Mouse (Mus musculus) embryonic facial prominence, embryonic 13.5 days (tissue): ENCODE results near the gene Mccc2. TPM values are rescaled to one million over a fixed set of nuclear protein-coding genes. Genes with fewer than 3 reads are reported as not detected.

Experiments used
- ATAC-seq: fragments of 200-750 bp; cut with Nextera tagmentation; 2 replicates; pipeline ENCODE4 v1.8.0; 2017; ENCODE audit warnings: low read depth; ENCODE audit not compliant: insufficient number of reproducible peaks, insufficient read depth, low FRiP score, low TSS enrichment
- H3K27ac ChIP-seq: fragments of 300-500 bp; sonication (generic); 2 replicates; pipeline ENCODE4 v1.5.1; 2015; ENCODE audit warnings: moderate library complexity, mild to moderate bottlenecking, inconsistent platforms
- H3K27me3 ChIP-seq: fragments of 300-500 bp; sonication (generic); 2 replicates; pipeline ENCODE4 v1.6.1; 2015; ENCODE audit warnings: mild to moderate bottlenecking, inconsistent platforms
- H3K36me3 ChIP-seq: fragments of 300-500 bp; sonication (generic); 2 replicates; pipeline ENCODE4 v1.6.1; 2015; ENCODE audit warnings: mild to moderate bottlenecking, inconsistent platforms
- H3K4me1 ChIP-seq: fragments of 300-500 bp; sonication (generic); 2 replicates; pipeline ENCODE4 v1.6.1; 2015; ENCODE audit warnings: inconsistent platforms
- H3K4me2 ChIP-seq: fragments of 300-500 bp; sonication (generic); 2 replicates; pipeline ENCODE4 v1.6.1; 2015; ENCODE audit warnings: moderate library complexity, mild to moderate bottlenecking, inconsistent platforms
- H3K4me3 ChIP-seq: fragments of 300-500 bp; sonication (generic); 2 replicates; pipeline ENCODE4 v1.5.1; 2015; ENCODE audit warnings: mild to moderate bottlenecking, inconsistent platforms
- H3K9ac ChIP-seq: fragments of 300-500 bp; sonication (generic); 2 replicates; pipeline ENCODE4 v1.6.1; 2015; ENCODE audit warnings: mild to moderate bottlenecking, inconsistent platforms
- H3K9me3 ChIP-seq: fragments of 300-500 bp; sonication (generic); 2 replicates; pipeline ENCODE4 v1.6.1; 2016; ENCODE audit warnings: inconsistent platforms
- WGBS: fragments of 180-500 bp; shearing (Covaris S2); methylation state at CpG from one replicate; pipeline ENCODE4 v1.1.7; 2015; ENCODE audit warnings: mixed read lengths; 5-methylcytosine and 5-hydroxymethylcytosine counted together
- polyA plus RNA-seq: library from polyadenylated mRNA; unstranded; fragments of >200 nt; fragmentation: Nextera tagmentation; extraction: Ambion mirVana; gene quantifications from 2 replicates; pipeline ENCODE4 v1.2.1, GENCODE M21; 2015

Mccc2 gene
- polyA plus RNA-seq, 1 experiment from 2014 or later, result 50.6 TPM

DNA sequence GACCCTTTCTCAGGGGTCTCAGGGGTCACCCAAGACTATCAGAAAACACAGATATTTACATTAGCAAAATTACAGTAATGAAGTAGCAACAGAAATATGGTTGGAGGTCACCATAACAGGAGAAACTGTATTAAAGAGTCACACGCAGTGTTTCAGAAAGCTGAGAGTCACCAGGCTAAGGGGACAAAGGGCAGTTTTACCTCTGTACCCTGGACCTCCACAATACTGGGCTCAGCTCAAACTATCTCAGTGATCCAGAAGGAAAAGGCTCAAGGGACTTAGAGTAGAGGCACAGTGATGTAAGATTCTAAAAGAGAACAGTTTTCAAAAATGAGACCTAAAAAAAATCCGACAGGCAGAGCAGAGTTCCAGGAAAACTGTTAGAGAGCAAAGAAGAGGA is 36.0 kb downstream of the Mccc2 start:
- 69% methylated on average over 2 of the region's 2 CpGs for WGBS
- peaks cover 48% of the 10 kb centered on the region for H3K36me3 ChIP-seq
- no peak overlapping the region for H3K4me2 ChIP-seq
- no peak overlapping the region for H3K27ac ChIP-seq
- H3K9me3 ChIP-seq, result no peaks in the 10 kb centered on the region
- H3K9ac ChIP-seq, result no peak overlapping the region
- H3K4me3 ChIP-seq, result no peak overlapping the region
- no peak for ATAC-seq
- no peaks in the 10 kb centered on the region for H3K27me3 ChIP-seq
- no peaks in the 10 kb centered on the region for H3K4me1 ChIP-seq

DNA sequence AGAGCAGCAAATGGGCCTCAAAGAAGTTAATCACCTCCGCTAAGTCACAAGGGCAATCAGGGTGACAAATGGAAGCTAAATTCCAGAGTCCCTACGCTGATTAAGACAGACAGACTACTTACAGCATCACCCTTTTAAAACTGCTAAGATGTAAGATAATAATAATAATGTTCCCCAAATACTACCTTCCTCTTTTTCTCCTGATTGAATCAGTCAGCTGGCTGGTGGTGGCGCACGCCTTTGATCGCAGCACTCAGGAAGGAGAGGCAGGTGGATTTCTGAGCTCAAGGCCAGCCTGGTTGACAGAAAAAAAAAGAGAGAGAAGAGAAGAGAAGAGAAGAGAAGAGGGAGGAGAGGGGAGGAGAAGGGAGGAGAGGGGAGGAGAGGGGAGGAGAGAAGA is 45.4 kb downstream of the Mccc2 start:
- Histone ChIP-seq H3K9ac (no peak overlapping the region), H3K27me3 (no peaks in the 10 kb centered on the region), H3K4me1 (no peaks in the 10 kb centered on the region), H3K4me2 (no peak overlapping the region), H3K4me3 (no peak overlapping the region), H3K27ac (no peak overlapping the region), H3K9me3 (no peaks in the 10 kb centered on the region), H3K36me3 (peaks cover 53% of the 10 kb centered on the region)
- no peak for ATAC-seq
- WGBS, result 92% methylated on average over 2 of the region's 5 CpGs

DNA sequence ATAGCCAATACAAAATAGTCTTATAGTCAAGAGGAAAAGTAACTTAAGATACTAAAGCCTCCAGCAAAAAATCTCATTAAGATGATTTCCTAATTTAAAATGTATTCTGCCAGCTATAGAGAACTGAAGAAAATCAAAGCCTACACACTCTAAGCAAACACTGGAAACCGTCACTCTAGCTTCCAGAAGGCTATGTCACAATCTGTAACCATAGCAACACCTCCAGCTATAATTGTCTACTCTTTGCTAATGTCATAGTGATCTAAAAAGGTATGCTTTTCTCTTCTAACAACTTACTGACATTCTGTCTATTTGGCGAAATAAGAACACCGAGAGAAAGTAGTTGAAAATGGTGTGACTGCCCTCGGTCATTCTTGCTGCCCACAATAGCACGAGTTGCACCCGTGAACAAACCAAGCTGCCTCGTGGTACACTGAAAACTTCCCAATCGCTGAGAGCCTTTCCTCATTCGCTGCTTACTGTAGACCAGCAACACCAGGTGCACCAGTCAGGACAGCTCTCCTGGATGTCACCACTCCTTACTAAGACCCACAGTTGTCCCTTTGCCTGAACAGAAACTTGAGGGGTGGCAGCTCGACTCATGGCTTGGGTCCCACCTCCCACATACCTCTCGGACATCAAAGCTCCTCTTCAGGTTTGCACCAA is 48.3 kb downstream of the Mccc2 start:
- no peaks in the 10 kb centered on the region for H3K9me3 ChIP-seq
- no peak for ATAC-seq
- H3K27ac ChIP-seq, result no peak overlapping the region
- no peak overlapping the region for H3K9ac ChIP-seq
- H3K27me3 ChIP-seq, result no peaks in the 10 kb centered on the region
- H3K36me3 ChIP-seq, result peaks cover 51% of the 10 kb centered on the region
- H3K4me1 ChIP-seq, result no peaks in the 10 kb centered on the region; the same call in 1 of the 2 replicates
- H3K4me3 ChIP-seq, result no peak overlapping the region
- 90% methylated on average over 11 of the region's 11 CpGs for WGBS
- no peak overlapping the region for H3K4me2 ChIP-seq

GRCm38 (mm10) chr13:99963814-99964213 is 51.6 kb downstream of the Mccc2 start:
- 75% methylated on average over 6 of the region's 6 CpGs for WGBS
- Histone ChIP-seq H3K4me3 (no peak overlapping the region), H3K27ac (no peak overlapping the region), H3K9ac (no peak overlapping the region), H3K27me3 (no peaks in the 10 kb centered on the region), H3K4me1 (no peaks in the 10 kb centered on the region; the same call in 1 of the 2 replicates), H3K36me3 (peaks cover 35% of the 10 kb centered on the region), H3K4me2 (no peak overlapping the region), H3K9me3 (no peaks in the 10 kb centered on the region)
- no peak for ATAC-seq

- no peak for ATAC-seq
- no peak overlapping the region for H3K4me3 ChIP-seq
- 80% methylated on average over 4 of the region's 4 CpGs for WGBS
- H3K9me3 ChIP-seq, result peaks cover 2% of the 10 kb centered on the region; the same call in 1 of the 2 replicates
- H3K4me1 ChIP-seq, result no peaks in the 10 kb centered on the region; the same call in 1 of the 2 replicates
- peaks cover 45% of the 10 kb centered on the region for H3K36me3 ChIP-seq
- H3K27ac ChIP-seq, result no peak overlapping the region
- H3K9ac ChIP-seq, result no peak overlapping the region
- no peaks in the 10 kb centered on the region for H3K27me3 ChIP-seq
- no peak overlapping the region for H3K4me2 ChIP-seq
Measured at GRCm38 (mm10) chr13:99961661-99962060, 53.8 kb downstream of the Mccc2 start.

GRCm38 (mm10) chr13:99955591-99955944 is 59.9 kb downstream of the Mccc2 start:
- Histone ChIP-seq H3K27ac (no peak overlapping the region), H3K4me3 (no peak overlapping the region), H3K27me3 (no peaks in the 10 kb centered on the region), H3K4me1 (no peaks in the 10 kb centered on the region), H3K9ac (no peak overlapping the region), H3K9me3 (peaks cover 4% of the 10 kb centered on the region), H3K36me3 (peaks cover 80% of the 10 kb centered on the region), H3K4me2 (no peak overlapping the region)
- WGBS, result 90% methylated on average over 1 of the region's 1 CpGs
- ATAC-seq, result no peak

- Histone ChIP-seq H3K4me1 (no peaks in the 10 kb centered on the region), H3K9me3 (peaks cover 4% of the 10 kb centered on the region), H3K36me3 (peaks cover 78% of the 10 kb centered on the region), H3K4me2 (no peak overlapping the region), H3K4me3 (no peak overlapping the region), H3K9ac (no peak overlapping the region), H3K27me3 (no peaks in the 10 kb centered on the region), H3K27ac (no peak overlapping the region)
- 91% methylated on average over 5 of the region's 5 CpGs for WGBS
- ATAC-seq, result no peak
Measured at GRCm38 (mm10) chr13:99954902-99955590, 60.4 kb downstream of the Mccc2 start.

DNA sequence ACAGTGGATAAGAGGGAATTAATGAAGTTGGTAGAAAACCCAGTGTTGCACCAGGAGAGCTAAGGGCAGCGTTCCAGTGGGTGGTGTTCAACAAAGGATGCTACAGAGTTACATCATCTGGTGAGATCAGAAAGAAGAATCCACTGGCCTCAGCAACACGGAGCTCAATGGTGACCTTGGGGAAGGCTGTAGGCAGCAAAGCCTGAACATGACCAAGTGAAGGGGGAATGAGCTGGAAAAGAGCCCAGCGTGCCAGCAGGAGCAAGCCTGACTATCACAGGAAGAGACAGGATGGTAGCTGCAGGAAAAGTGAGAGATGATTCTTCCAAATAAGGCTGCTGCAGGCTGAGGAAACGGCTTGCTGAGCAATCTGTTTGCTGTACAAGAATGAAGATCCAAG is 68.0 kb downstream of the Mccc2 start:
- no peak for ATAC-seq
- H3K4me1 ChIP-seq, result no peaks in the 10 kb centered on the region
- no peak overlapping the region for H3K27ac ChIP-seq
- WGBS, result 89% methylated on average over 4 of the region's 4 CpGs
- peaks cover 50% of the 10 kb centered on the region for H3K36me3 ChIP-seq
- no peak overlapping the region for H3K4me2 ChIP-seq
- no peak overlapping the region for H3K4me3 ChIP-seq
- H3K27me3 ChIP-seq, result no peaks in the 10 kb centered on the region
- H3K9me3 ChIP-seq, result no peaks in the 10 kb centered on the region
- no peak overlapping the region for H3K9ac ChIP-seq

DNA sequence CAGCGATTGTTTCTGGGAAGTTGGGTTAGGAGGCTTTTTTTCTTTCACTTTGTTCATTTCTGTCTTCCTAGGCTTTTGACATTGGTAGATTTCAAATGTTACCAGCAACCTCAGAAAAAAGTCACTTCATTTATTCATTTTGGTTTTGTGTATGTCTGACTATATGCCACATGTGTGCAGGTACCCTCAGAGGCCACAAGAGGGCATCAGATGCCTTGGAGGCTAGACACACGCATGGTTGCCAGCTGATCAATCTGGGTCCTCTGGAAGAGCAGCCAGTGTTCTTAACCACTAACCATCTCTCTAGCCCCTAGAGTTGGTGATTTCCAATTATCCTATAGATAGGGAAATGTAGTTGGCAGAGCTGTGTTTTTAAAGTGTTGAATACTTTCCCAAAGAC is 71.9 kb downstream of the Mccc2 start:
- WGBS, result 90% methylated on average over 2 of the region's 2 CpGs
- Histone ChIP-seq H3K27me3 (no peaks in the 10 kb centered on the region), H3K4me2 (no peak overlapping the region), H3K27ac (no peak overlapping the region), H3K4me3 (no peak overlapping the region), H3K36me3 (peaks cover 23% of the 10 kb centered on the region), H3K4me1 (0 out of 2 replicates have a peak, but pooled peaks cover 3% of the 10 kb centered on the region), H3K9me3 (no peaks in the 10 kb centered on the region), H3K9ac (no peak overlapping the region)
- no peak for ATAC-seq

GRCm38 (mm10) chr13:99940601-99941000 is 74.8 kb downstream of the Mccc2 start:
- WGBS, result 40% methylated on average over 2 of the region's 2 CpGs
- Histone ChIP-seq H3K4me1 (0 out of 2 replicates have a peak, but pooled peaks cover 8% of the 10 kb centered on the region), H3K4me2 (no peak overlapping the region), H3K9ac (no peak overlapping the region), H3K9me3 (no peaks in the 10 kb centered on the region), H3K4me3 (no peak overlapping the region), H3K27me3 (no peaks in the 10 kb centered on the region), H3K27ac (no peak overlapping the region), H3K36me3 (0 out of 2 replicates have a peak, but pooled peaks cover 12% of the 10 kb centered on the region)
- no peak for ATAC-seq

GRCm38 (mm10) chr13:99939320-99939671 is 76.1 kb downstream of the Mccc2 start:
- H3K27ac ChIP-seq, result no peak overlapping the region
- H3K4me2 ChIP-seq, result no peak overlapping the region
- no peaks in the 10 kb centered on the region for H3K9me3 ChIP-seq
- H3K4me3 ChIP-seq, result no peak overlapping the region
- no peaks in the 10 kb centered on the region for H3K27me3 ChIP-seq
- H3K36me3 ChIP-seq, result 0 out of 2 replicates have a peak, but pooled peaks cover 7% of the 10 kb centered on the region
- WGBS, result 69% methylated on average over 8 of the region's 8 CpGs
- H3K9ac ChIP-seq, result no peak overlapping the region
- 0 out of 2 replicates have a peak, but pooled peaks cover 8% of the 10 kb centered on the region for H3K4me1 ChIP-seq
- ATAC-seq, result no peak
